Mouse (Mus musculus) left cerebral cortex, postnatal 10 days (tissue): ENCODE data around the gene Hist1h1c. TPM values are rescaled to one million over a fixed set of nuclear protein-coding genes. Genes with fewer than 3 reads are reported as not detected.
"Not testable (repeated sequence)": the region's sequence is repeated elsewhere in the genome, so short reads cannot be mapped to it uniquely, and the experiment has no call there.

ENCODE experiments used
- DNase-seq, 2 experiments: peaks; one replicate each; pipeline ENCODE4 v3.0.0; 2021 to 2022; ENCODE audit warnings: low spot score in 2 of 2, mixed read lengths in 1 of 2; ENCODE audit errors: extremely low spot score in 1 of 2
- intact Hi-C: fragments of 180-260 bp; cut with DNase I; formaldehyde crosslinking; loops from one replicate; pipeline ENCODE4 v1.15.1; 2025
- total RNA-seq, 2 experiments: library from RNA; stranded (reverse); gene quantifications; 2 replicates each; pipeline ENCODE4 v1.2.3; 2021

The Hist1h1c gene
- total RNA-seq, 2 experiments from 2014 or later, result 75.9 to 81.0 TPM

DNA sequence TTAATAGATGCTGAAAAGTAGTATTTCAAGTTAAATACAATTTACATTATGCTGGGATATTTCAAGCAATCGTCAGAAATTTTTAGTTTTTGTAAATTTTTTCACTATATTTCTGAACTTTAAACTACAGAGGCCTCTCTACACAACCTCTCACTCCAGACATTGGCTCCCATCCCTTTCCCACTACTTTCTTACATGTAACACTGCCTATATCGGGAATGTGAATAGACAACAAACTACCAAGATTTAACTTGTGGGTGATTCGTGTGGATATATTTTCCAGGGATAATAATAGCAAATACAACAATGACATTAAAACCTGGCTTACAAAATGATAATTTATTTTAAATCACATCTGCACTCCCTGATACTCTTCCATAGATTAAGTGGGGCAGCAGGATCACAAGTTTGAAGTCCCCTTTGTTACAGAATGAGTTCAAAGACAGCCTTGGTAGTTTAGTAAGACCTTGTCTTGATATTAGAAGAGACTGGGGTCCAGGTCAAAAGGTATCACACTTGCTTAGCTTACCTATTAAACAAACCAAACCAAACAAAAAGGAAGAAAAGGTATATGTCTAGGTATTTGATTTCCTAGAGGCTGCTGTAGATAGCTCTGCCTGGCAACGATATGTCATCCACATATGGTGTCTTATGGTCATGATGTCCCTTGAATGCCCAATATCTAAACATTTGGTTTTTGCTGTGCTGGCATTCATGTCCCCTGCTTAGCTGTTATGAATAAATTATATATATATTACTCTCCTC is 14.9 kb downstream of the Hist1h1c start:
- no peak for DNase-seq
- intact Hi-C loops, result loop anchor here (10.0 kb wide), 1 partner anchor 199 kb away; the partner anchor contains the start of genes Hist1h1d and Hist1h4f

DNA sequence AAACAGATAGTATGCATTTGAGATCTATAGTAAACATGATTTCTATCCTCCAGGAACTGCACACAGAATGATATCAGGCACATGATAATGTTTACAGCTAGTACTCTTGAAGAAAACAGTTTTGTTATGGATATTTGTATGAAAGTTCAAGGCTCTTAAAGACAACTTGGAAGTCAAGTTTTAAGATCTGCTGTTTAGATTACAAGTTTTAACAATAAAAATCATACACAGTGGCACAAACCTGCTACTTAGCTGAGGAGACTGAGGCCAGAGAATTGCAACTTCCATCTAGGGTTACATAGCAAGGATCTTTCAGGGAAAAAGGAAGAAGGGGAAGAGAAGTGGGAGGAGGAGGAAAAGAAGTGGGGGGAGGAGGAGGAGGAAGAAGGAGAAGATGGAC is 16.4 kb downstream of the Hist1h1c start:
- intact Hi-C loops, result loop anchor here (10.0 kb wide), 1 partner anchor 200 kb away; the partner anchor contains the start of genes Hist1h1d and Hist1h4f
- no peak for DNase-seq

DNA sequence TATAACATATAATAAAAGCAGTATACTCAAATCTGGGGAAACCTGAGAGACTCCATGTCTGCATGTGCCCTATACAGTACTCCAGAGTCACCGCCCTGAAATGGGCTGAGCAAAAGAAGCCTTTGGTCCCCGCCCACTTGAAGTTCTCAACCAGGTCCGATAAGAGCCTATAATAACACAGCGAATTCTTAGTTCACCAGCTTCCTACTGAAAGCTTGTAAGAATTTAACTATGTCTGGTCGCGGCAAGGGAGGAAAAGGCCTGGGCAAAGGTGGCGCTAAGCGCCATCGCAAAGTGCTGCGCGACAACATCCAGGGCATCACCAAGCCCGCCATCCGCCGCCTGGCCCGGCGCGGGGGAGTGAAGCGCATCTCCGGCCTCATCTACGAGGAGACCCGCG is 18.2 kb downstream of the Hist1h1c start, which contains the start of gene Hist1h4b:
Hist1h4b (plus strand) TSS at position 224 of the 400 bp plus-strand sequence.
- intact Hi-C loops, result loop anchor here (10.0 kb wide), 1 partner anchor 202 kb away; the partner anchor contains the start of genes Hist1h1d and Hist1h4f

DNA sequence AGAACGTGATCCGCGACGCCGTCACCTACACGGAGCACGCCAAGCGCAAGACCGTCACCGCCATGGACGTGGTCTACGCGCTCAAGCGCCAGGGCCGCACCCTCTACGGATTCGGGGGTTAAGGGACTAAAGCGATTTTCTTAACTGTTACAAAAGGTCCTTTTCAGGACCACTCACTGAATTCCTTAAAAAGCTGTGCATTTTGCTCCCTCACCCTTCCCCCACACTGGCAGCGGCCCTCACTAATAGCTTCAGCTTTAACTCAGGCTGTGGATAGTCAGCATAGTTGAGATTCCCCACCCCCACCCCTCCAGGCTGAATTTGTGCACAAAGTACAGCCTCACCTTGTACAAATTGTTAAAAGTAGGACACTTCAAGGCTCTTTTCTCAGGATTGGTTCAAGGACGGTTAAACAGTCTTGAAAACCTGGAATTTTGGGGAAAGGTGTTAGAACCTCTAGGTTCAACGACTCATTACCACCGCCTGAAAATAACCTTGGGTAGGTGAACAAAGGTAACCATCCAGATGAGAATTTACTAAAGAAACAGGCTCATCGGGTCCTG is 18.7 kb downstream of the Hist1h1c start:
- no peak for DNase-seq

More for the DNA sequence above, 18.2 kb downstream of the Hist1h1c start, which contains the start of gene Hist1h4b:
- peak; percentile 87 to 94 for DNase-seq

DNA sequence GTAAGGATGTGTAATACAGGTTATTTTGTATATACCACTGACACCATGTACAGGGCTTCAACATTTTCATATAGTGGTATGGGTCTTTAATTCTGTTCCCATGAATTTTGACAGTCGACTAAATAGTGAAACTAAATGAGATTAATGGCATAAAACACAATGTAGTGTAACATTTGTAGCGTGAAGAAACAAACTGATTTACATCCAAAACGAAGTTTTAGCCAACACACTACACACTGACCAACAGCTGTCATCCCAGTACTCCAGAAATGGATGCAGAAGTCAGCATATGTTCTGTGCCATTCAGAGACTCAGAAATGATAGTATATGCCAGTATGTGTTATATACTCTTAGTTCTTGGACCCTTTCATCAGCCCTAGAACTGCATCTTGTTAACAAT is 19.3 kb downstream of the Hist1h1c start:
- intact Hi-C loops, result loop anchor here (10.0 kb wide), 1 partner anchor 203 kb away; the partner anchor contains the start of genes Hist1h1d and Hist1h4f

More for the DNA sequence above, 18.7 kb downstream of the Hist1h1c start:
- intact Hi-C loops, result loop anchor here (10.0 kb wide), 1 partner anchor 202 kb away; the partner anchor contains the start of genes Hist1h1d and Hist1h4f

DNA sequence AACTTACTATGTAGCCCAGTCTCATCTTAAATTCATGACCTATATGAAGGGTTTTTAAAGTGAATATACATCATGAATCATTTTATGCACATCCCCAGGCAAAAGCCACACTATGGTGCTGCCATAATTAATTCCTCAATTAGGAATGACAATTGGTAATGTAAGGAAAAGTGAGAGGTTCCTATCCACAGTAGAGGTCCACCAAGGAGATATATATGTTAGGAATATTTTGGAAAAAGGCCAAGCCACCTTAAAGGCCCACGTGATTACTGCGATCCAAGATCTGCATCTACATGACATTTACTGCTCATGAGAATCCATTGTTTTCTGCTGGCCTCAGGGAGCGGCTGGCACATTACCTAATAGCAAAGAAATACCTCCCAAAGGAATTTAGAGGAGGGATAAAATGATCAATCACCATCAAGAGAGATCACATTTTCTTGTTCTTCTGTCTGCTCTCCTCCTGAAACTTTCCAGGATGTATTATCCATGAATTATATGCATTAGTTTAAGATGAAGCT is 20.7 kb downstream of the Hist1h1c start:
- DNase-seq, result no peak
- intact Hi-C loops, result loop anchor here (10.0 kb wide), 1 partner anchor 205 kb away; the partner anchor contains the start of genes Hist1h1d and Hist1h4f

More for the DNA sequence above, 19.3 kb downstream of the Hist1h1c start:
- no peak for DNase-seq

DNA sequence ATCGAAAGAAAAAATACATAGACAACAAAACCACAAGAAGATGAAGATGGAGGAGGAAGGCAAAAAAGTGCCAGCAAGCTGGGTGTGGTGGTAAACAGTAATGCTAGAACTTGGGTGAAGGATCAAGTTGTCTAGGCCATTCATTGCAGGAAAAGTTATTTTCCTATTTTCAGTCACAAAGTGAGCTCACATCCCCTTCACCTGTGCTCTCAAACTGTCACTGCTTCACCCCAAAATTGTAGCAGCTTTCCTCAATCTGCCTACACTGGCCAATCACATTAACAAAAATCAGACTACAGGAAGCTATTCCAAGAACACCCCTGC is 21.3 kb downstream of the Hist1h1c start:
- no peak for DNase-seq
- intact Hi-C loops, result loop anchor here (10.0 kb wide), 1 partner anchor 205 kb away; the partner anchor contains the start of genes Hist1h1d and Hist1h4f

DNA sequence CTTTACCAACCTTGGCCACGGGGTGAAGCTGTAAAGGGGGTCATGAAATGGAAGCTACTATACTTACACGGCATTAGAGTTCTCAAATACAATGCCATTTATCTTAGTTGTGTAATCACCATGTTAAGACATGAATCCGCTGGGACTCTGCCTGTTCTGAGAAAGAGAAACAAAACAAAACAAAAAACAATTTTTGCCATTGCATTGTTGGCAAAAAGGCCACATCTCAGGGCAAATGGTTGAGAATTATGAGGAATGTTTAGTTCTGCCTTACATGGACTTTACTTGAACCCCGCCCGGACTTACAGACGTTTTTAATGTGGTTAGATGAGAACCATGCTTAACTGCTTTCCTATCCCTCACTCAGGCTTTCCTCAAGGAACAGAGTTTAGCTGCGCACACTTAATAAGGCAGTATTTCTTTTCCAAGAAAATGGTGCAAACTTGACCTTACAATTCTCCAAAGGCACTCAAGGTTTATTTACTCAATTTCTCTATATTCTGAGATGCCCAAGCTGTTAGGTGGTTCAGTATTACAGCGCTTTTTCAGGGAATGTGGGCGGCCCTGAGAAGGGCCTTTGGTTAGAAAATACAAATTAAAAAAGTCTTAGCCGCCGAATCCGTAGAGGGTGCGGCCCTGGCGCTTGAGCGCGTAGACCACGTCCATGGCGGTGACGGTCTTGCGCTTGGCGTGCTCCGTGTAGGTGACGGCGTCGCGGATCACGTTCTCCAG is 21.8 kb downstream of the Hist1h1c start:
- intact Hi-C loops, result no loop called here

DNA sequence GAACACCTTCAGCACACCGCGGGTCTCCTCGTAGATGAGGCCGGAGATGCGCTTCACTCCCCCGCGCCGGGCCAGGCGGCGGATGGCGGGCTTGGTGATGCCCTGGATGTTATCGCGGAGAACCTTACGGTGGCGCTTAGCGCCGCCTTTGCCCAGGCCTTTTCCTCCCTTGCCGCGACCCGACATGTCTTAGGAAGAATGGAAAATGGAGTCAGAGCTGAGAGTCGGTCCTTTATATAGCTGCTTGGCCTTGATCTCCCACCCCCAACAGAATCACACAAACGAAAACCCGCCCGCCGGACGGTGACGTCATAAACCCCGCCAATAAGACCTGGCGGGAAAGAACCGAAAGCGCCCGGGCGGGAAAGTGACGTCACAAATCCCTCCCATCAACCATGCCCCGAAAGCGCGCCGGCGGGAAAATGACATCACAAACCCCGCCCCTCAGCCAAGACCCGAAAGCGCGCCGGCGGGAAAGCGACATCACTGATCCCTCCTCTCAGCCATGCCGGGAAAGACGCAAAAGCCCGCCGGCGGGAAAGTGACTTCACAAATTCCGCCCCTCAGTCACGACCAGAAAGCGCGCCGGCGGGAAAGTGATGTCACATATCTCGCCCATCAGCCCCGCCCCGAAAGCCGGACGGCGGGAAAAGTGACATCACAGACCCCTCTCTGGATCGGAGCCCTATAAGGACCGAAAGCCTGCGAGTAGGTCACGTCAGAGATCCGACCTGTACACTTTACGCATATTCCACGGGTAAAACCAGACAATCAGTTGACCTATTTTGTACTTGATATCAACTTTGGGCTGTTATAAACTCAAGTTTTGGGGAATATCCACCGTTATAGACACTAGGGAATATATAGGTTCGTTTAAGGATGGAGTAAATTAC is 22.6 kb downstream of the Hist1h1c start, which contains the start of gene Hist1h4a:
Hist1h4a (minus strand) TSS at position 259 of the 893 bp plus-strand sequence.
- DNase-seq, result peak; percentile 99 to 100
- intact Hi-C loops, result no loop called here

More for the DNA sequence above, 21.8 kb downstream of the Hist1h1c start:
- DNase-seq, result no peak

DNA sequence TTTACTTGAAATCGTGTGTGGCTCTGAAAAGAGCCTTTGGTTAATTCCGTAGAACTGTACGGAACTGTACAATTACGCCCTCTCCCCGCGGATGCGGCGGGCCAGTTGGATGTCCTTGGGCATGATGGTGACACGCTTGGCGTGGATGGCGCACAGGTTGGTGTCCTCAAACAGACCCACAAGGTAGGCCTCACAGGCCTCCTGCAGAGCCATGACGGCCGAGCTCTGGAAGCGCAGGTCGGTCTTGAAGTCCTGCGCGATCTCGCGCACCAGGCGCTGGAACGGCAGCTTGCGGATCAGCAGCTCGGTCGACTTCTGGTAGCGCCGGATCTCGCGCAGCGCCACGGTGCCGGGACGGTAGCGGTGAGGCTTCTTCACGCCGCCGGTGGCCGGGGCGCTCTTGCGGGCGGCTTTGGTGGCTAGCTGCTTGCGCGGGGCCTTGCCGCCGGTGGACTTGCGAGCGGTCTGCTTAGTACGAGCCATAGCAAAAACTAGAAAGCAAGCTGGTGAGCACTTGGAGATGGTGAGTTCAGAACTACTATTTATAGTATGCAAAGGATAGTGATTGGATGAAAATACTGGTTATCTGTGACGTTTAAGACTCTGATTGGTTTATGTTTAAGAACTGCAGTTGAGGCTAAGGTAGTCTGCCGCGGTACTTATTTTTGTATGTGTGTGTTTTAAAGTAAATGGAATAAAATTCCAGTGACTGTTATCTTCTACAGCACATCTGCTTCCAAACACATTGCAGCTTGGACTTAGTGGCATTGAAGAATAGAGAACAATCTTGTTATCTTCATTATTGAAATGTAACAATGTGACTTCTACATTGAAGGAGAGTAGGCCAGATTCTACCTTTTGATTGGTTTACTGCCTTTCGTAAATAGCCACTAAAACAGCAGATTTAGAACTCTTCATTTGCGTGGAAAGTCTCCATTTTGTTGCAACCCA is 23.5 kb downstream of the Hist1h1c start, which contains the start of gene Hist1h3a:
Hist1h3a (minus strand) TSS at position 516 of the 951 bp plus-strand sequence.
- intact Hi-C loops, result not testable (repeated sequence)
- peak; percentile 46 to 71 for DNase-seq

DNA sequence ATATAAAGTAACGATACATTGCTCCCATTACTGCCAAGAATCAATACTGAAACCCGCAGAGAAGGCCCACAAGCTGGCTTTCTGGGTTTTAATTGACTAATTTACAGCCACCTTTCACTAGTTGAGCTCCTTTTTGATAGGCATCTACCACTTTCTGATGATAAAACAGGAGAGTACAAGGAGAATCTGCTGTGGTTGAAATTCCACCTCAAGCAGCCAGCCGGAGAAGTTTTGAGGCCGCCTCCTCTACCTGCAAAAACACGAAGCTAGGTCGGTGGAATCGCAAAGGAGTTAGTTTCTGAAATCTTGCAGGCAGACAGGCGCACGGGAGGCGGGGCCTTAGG is 24.6 kb downstream of the Hist1h1c start:
- no peak for DNase-seq
- intact Hi-C loops, result no loop called here

DNA sequence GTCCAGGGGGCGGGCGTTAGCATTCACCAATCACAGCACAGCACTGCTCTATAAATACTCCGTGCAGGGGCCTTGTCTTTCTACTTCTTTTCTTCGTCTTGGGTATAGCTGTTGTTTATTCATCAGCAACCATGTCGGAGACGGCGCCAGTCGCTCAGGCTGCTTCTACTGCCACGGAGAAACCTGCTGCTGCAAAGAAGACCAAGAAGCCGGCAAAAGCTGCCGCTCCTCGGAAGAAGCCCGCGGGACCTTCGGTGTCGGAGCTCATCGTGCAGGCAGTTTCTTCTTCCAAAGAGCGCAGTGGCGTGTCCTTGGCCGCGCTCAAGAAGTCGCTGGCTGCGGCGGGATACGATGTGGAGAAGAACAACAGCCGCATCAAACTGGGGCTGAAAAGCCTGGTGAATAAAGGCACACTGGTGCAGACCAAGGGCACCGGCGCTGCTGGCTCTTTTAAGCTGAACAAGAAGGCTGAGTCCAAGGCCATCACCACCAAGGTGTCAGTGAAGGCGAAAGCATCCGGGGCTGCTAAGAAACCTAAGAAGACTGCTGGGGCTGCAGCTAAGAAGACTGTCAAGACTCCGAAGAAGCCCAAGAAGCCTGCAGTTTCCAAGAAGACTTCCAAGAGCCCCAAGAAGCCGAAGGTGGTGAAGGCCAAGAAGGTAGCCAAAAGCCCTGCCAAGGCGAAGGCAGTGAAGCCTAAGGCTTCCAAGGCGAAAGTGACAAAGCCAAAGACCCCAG is 25.1 kb downstream of the Hist1h1c start, which contains the start of gene Hist1h1a:
Hist1h1a (plus strand) TSS at position 81 of the 738 bp plus-strand sequence.
- intact Hi-C loops, result no loop called here

DNA sequence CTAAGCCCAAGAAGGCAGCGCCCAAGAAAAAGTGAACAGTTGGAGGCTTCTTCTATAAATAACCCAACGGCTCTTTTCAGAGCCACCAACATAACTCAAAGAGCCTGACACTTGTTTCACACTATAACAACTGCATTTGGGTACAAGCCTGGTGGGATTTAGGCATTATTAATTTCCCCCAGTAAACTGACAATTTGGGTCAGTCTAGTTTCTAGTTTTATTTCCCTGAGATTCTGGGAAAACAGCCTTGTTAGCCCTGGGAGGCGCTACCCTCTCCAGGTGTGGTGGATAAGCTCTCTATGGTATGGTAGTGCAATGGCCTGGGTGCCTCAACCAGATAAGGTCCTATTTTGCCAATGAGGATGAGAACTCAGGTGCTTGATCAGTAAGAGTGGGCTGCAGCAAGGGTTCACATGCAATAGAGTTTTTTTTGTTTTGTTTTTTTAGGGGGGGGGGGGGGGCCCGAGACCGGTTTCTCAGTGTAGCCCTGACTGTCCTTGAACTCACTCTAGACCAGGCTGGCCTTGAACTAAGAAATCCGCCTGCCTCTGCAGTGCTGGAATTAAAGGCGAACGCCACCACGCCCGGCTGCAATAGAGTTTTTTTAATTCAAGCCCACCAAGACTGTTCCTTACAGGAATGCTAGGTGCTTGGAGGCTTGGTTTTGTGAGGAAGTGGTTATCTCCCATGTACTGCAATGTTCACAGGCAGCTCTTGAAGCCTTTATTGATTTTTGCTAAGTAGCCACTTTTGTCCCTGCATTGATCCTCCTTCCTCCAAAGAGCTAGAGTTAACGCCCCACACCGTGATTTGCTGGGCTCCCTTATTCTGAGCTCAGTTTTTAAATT is 25.9 kb downstream of the Hist1h1c start:
- intact Hi-C loops, result no loop called here
- DNase-seq, result no peak

More for the DNA sequence above, 25.1 kb downstream of the Hist1h1c start, which contains the start of gene Hist1h1a:
- peak; percentile 85 to 90 for DNase-seq

DNA sequence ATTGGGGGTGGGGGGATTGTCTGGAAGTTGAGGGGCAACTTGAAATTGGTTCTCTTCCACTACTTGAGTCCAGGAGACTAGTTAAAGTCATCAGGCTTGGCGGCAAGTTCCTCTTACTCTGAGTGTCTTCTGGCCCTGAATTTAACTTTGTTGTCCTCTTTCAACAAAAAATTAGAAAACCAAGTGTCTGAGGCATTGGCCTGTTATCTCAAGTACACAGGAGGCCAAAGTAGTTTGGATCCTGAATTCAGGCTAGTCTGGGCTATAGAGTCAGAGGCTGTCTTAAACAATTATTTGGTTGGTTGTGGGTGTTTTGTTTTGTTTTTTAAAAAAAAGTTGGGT is 26.5 kb downstream of the Hist1h1c start:
- no peak for DNase-seq
- intact Hi-C loops, result no loop called here

DNA sequence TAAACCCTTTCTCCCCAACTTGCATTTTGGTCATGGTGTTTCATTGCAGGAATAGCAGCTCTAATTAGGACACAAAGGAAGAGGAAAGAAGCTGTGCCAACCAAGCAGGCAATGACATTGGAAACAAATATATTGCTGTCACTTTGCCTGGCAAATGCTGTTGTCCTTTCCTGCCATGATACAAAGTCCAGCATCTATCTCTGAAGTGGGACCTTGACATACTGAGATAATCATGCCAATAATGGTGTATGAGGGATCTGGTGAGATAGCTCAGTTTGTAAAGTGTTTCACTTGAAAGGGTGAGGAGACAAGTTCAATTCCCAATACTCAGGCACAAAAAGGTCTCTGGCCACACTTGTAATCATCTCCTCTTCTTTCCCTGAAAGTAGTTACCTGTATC is 28.2 kb downstream of the Hist1h1c start:
- DNase-seq, result no peak
- intact Hi-C loops, result no loop called here
